Mouse (Mus musculus) v-Abl transformed pro-B cells (cell line): ENCODE data around the gene Iqch.
"Not testable (repeated sequence)": the region's sequence is repeated elsewhere in the genome, so short reads cannot be mapped to it uniquely, and the experiment has no call there.

ENCODE experiments used
- in situ Hi-C, 2 experiments: fragments of 400-800 bp; cut with MboI; formaldehyde crosslinking; loops; one replicate each; pipeline ENCODE4 v1.15.1; 2025; ENCODE audit not compliant: unreplicated experiment in 2 of 2

Gene Iqch

DNA sequence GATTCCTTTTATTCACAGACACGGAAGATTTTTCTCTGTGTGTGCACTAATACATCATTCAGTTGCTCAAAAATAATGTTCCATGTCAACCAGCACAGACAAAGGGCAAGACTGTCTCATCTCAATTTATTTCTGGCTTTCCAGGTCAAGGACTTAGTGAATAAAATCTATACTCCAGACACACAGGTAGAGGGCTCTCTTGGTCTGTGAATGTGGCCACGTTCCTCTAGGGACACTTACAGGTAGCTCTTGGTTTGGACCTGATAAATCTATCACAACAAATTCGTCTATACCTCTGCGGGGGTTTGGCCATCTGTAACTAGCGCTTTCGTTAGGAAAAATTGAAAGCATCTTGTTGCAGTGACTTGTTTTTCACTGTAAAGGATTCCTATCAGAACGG, 29.4 kb downstream of the Iqch start:
- in situ Hi-C loops: no loop called here

GRCm38 (mm10) chr9:63571895-63572294, 30.4 kb downstream of the Iqch start:
- in situ Hi-C loops: no loop called here

- in situ Hi-C loops: no loop called here
Observed at GRCm38 (mm10) chr9:63568808-63569207, 33.5 kb downstream of the Iqch start.

- in situ Hi-C loops: no loop called here
Observed at GRCm38 (mm10) chr9:63568314-63568713, 34.0 kb downstream of the Iqch start.

- in situ Hi-C loops: no loop called here
Observed at GRCm38 (mm10) chr9:63563436-63563835, 38.9 kb downstream of the Iqch start.

- in situ Hi-C loops: no loop called here
Observed at GRCm38 (mm10) chr9:63561931-63562330, 40.4 kb downstream of the Iqch start.

DNA sequence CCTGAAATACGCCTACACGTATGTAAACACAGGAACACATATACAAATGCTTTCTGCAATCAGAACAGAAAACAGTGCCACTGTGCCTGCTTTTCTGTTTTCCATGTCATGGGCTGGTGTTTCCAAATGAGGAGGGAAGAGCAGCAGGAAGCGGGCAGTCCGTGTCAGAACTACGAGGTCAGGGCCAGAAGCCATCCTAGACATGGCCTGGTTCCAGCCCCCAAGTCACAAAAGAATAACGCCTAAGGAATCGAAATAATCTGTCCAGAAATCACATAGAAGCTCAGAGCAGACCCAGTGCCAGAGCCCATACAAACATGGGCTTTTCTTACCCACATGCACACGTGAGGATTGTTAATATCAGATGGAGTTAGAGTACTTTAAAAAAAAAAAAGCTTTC, 45.4 kb downstream of the Iqch start:
- in situ Hi-C loops: no loop called here

DNA sequence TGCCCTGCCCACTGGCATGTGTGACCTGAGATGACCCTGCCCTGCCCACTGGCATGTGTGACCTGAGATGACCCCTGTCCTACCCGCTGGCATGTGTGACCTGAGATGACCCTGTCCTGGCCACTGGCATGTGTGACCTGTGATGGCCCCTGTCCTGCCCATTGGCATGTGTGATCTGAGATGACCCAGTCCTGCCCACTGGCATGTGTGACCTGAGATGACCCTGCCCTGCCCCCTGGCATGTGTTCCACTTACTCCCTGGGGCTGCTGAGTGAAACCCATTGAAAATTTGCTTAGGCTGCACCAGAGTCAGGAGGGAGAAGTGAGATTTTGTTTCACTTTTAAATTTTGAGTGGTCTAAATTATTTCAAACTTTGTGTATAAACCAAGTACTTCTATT, 46.0 kb downstream of the Iqch start:
- in situ Hi-C loops: no loop called here

- in situ Hi-C loops: no loop called here
Observed at GRCm38 (mm10) chr9:63555460-63555990, 46.8 kb downstream of the Iqch start.

GRCm38 (mm10) chr9:63553628-63554027, 48.7 kb downstream of the Iqch start:
- in situ Hi-C loops: no loop called here

DNA sequence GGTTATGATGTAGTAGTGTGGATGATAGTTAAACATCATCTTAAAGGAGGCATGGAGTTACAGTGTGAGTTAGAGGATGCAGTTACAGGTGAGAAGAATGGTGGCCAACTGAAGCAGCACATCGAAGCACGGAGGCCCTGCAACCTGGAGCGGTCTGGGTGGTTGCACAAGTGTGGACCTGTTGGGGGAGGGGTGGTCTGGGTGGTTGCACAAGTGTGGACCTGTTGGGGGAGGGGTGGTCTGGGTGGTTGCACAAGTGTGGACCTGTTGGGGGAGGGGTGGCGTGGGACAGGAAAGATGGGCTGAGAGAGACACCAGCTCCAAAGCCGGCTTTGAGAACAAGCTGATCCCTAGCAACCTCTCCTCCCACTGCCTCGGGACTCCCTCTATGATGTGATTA, 51.6 kb downstream of the Iqch start:
- in situ Hi-C loops: not testable (repeated sequence)

- in situ Hi-C loops: no loop called here
Observed at GRCm38 (mm10) chr9:63548966-63549365, 53.3 kb downstream of the Iqch start.

DNA sequence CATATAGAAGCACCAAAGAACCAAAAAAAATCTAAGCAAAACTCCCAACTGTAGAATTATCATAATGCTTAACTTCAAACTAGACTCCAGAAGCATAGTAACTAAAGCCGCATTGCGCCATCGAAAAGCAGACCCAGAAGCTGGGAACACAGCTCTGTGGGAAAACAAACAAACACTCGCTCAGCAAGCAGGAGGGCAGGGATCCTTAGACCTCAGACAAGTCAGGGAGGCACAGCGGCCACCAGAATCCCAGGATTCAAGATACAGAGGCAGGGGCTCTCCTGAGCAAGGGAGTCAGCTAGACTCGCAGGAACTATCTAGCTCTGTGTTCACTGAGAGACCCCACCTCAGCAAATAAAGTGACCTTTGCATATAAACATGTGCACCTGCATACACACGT, 60.4 kb downstream of the Iqch start:
- in situ Hi-C loops: no loop called here

GRCm38 (mm10) chr9:63541301-63541700, 61.0 kb downstream of the Iqch start:
- in situ Hi-C loops: no loop called here

- in situ Hi-C loops: no loop called here
Observed at GRCm38 (mm10) chr9:63537489-63537888, 64.8 kb downstream of the Iqch start.

DNA sequence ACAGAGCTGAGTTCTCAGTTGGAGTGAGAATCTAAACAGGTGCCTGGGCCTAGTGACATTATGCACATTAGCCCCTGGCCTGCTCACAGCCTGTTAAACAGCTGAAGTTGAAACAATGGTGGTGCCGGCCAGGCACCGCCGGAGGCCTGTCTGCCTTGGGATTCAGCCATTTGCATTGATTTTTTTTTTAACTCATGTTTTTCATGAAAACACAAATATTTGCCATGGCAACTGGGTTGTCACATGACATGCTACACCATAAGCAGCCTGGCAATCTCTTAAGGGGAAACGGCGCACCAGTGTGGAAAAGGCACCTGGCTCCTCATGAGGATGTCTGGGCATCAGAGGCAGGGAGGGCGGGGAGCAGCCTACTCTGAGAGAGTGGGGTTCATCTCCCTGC, 67.3 kb downstream of the Iqch start:
- in situ Hi-C loops: no loop called here

DNA sequence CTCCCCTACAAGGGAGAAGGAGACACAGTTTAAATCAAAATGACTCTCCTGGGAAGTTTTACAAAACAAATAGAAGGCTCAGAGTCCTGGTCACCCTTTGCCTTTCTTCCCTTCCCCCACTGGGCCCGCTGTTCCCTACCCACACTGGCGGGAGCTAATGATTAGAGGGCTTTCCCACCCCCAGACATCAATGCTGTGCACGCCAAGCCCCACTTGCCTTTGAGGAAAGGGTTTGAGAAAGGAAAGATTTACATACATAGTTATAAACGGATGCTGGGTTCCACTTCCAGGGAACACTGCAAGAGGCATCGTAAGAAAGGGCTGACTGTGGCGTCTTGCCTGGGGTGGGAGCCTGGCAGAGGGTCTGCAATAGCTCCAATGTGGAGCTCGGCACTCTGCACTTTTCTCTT, 67.9 kb downstream of the Iqch start:
- in situ Hi-C loops: no loop called here

DNA sequence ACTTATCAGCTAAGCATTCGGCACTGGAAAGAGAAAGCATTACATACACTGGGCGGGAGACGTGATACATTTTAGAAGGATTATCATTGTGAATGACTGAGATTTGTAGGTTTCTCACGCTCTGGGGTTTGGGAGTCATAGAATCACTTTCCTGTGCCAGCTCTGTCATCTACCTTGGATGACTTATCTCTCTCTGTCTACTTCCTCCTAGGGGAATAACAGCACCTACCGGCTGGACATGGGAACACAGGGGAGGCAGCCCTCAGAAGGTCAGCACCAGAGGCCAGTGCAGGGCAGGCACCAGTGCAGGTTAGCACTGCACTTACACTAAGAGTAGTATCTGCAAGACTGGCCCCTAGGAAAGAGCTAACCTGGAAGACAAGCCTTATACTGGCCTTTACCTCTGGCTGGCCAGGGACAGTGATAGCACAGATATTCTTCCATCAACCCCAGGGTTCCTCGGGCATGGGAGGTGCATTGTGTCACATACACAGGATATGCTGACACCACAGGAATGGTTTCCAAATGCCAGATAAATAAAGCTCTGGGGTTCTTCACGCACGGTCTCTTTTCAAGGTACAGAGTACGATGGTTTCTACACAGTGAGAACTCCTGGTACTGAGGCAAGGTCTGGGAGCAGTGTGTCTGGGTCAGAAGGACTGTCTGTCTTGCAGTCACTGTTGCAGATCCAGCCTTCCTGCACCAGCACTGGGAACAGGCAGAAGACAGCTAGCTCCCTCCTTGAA, 69.2 kb downstream of the Iqch start:
- in situ Hi-C loops: no loop called here

DNA sequence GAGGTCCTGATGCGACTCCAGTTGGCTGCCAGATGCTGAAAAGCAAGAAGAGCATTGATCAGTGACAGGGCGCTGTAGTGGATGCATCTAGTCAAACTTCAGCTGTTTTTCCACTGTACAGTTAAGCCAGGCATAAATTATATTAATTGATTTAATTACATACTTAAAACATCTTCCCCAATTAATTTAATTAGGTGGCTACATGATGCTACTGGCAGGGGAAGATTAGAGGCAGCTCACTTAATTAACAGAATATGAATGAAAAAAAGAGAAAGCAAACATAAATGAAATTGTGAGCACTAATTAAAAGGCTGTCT, 78.4 kb downstream of the Iqch start:
- in situ Hi-C loops: no loop called here

DNA sequence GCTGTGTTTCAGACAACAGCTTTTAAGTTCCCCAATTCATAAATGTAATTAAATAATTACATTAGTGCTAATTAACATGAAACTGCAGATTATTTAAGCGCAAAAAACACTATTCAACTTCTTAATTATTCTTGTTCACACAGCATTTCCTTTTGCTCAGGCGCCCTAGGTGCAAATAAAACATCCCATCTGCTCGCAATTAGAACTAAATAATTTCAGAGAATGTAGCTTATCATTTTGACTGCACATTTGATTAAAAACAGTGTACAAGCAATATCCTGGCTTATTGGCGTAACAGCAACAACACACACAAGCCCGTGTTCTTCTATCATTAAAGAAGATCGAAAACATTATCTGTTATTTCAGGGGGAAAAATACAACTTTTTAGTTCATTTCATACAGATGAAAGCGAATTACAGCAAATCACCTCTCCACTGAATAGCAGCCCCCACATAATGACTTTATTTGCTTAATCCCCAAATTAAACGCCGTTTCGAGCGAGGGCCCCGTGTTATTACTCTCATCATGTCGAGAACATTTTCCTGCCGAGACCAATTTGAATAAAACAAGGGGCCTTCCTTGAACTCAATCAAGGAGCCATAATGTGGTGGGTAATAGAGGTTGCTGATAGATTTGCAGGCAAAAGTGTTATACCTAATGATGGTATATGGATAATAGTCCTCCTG, 78.9 kb downstream of the Iqch start:
- in situ Hi-C loops: no loop called here

- in situ Hi-C loops: no loop called here
Observed at GRCm38 (mm10) chr9:63512851-63513250, 89.4 kb downstream of the Iqch start.

DNA sequence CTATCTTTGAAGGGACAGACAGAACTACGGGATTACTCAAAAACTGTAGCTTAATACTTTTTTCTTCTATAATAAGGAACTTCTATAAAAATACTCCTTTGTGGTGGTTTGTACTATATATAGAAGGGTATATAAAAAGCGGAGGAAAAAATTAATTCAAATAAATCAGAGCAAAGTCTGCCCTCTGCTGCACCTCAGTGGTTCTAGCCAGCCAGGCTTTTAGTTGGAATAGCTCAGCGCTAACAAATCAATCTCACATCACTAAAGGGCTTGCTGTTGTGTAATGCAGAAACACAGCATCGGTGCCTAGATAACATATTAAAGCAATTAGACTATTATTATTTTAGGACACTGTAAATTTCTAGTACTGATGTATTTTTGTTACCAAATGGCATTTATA, 91.3 kb downstream of the Iqch start:
- in situ Hi-C loops: no loop called here
